Mouse (Mus musculus) thymus, adult 18-20 months (tissue): ENCODE results near the gene Chst2.

ENCODE experiments used
- DNase-seq, 2 experiments: peaks; one replicate each; pipeline ENCODE4 v3.0.0; 2022; ENCODE audit warnings: mixed read lengths in 2 of 2

Gene Chst2

DNA sequence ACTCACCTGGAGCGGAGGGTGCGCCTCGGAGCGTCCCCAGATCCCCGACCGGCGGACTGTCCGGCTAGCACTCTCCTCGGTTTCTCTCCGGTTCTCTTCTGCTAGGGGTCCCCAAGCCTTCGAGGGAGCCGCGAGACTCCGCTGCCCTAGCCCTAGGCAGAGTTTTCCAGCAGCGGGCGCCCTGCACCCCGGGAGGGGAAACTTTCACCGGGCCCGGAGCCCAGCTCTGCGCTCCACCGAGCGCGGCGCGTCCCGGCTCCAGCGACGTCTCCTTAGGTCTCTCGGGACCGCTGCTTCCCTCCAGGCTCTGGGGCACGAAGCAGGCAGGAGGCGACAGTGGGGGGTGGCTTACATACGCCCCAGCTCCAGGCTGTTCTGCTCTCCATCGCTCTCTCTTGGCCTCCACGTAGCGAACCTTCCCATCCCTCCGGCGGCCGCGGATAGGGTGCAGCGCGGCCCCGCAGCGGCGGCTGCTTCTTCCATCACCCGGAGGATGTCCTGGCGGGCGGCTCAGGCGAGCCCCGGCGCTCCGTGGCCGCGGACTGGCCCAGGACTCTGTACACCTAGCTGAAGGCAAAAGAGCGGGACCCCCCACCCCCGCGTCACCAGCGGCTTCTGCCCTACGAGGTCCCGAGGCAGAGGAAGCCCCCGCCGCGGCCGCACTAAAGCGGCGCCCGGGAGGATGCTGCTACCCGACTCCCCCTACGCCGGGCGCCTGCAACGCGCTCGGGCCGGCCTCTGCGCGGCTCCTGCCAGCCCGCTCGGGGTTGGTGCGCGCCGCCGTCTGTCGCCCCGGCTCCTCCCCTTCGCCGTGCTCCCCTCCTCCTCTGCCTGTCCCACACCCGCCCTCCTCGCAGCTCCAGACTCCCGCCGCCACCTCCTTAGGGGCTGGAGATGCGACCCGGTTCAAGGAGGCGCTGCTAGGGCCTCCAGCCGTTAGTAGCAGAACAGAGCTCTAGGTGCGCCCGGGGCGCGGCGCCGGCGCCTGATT lies at the start of gene Chst2:
TSS of gene Chst2 (minus strand) at position 152 of the 991 bp plus-strand sequence.
- DNase-seq: peak; percentile 59 to 60

GRCm38 (mm10) chr9:95451931-95452330 lies 45.4 kb upstream of the Chst2 start:
- no peak for DNase-seq

DNA sequence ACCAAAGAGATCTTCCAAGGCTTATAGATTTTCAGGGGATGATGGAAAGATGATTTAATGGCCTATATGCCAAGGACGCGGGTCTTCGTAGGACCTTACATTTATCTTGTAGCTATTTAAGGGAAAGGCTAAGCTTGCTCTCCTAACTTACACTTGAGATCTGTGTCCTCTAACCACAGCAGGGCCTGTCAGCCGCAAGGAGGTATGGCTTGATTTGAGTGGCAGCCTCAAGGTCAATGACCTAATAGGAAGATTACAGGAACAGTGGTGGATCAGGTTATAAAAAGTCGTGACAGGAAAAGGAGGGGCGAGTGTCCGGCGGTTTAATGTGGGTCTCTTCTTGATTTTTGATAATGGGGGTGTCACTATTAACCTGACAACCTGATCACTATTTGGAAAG lies 44.1 kb upstream of the Chst2 start:
- DNase-seq: no peak

DNA sequence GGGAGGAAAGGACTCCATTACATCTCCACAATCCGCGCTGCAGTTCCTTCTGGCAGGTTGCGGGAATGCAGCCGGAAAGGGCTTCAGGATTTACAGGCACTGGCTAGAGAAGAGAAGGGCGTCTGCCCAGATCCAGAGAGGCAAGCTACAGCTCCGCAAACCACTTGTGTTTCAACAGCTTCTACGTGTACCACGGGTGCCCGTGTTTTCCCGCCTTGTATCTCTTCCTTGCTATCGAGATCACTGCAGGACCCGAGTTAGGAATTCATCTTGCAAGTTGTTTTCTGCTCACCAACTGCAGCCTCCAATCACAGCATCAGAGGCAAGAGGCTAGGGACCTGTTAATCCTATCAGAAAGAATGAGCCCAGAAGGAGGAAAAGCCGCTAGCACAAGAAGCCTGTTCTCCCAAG lies 35.8 kb upstream of the Chst2 start:
- DNase-seq: no peak

GRCm38 (mm10) chr9:95437883-95438282 lies 31.4 kb upstream of the Chst2 start:
- no peak for DNase-seq

- no peak for DNase-seq
Observed at GRCm38 (mm10) chr9:95436294-95436613, 29.7 kb upstream of the Chst2 start.

DNA sequence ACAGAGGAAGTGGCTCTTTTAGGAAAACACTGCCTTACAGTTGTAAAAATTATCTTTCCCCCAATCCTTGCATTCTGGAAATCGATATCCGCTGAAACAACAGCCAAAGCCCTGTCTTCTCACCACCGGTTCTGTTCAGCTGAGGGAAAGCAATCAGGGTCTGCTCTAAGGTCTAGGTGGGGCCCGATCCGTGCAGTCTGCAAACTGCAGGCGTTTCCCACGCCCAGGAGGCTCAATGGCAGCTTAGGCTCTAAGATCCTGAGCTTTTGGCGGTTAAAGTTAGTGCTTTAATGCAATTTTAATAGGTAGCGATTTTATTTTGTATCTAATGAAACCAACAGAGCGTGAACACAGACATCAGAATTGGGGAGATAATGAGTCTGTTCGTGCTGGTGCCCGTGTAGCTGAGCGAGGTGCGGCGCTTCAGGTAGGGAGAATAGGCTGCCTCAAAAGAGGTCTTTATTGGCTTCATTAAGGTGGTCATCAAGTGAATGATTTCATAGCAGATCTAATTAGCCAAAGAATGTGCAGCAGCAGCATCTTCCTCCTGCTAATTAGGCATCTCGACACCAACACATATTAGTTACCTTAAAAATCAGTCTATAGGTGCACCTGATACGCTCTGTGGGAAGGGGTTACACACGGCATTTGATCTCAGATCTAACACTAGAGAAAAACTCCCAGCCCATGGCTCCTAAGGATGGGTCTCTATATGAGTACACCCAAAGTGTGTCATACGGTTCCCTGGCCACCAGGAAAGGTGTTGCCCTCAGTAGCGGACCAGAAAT lies 29.2 kb upstream of the Chst2 start:
- DNase-seq: no peak

DNA sequence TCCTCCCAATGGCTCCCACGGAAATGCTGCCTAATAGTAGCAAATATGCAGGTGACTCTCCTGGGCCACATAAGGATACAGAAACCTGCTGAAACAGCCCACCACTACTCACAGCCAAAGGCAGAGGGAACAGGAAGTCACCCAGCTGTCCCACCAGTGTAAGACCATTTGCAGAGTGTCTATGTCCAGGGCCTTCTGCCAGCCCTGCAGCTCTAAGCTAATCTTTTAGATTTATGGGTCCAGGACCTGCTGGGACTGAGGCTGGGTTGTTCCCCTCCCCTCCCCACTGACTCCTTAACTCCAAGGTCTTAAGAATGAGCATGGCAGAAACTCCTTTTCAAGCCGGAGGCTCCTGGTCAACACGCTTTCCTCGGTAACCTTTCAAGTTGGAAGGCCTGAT lies 21.8 kb upstream of the Chst2 start:
- DNase-seq: no peak

DNA sequence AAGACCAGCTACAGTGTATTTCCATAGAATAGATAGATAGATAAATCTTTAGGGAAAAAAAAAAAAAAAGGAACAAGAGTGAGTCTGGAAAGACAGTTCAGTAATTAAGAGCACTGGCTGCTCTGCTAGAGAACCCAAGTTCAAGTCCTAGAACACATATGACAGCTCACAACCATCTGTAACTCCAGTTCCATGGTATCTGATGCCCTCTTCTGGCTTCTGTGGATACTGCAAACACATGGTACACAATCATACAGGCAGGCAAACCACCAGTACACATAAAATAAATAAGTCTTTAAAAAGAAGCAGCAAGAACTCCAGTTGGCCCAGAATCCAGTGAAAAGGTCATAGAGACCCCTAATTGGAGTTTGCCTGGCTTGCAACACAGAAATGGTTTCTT lies 7.4 kb upstream of the Chst2 start:
- no peak for DNase-seq

- DNase-seq: no peak
Observed at GRCm38 (mm10) chr9:95412047-95412446, 5.5 kb upstream of the Chst2 start.

- peak; percentile 5 to 7 for DNase-seq
Observed at GRCm38 (mm10) chr9:95407586-95408220, 1.2 kb upstream of the Chst2 start.

DNA sequence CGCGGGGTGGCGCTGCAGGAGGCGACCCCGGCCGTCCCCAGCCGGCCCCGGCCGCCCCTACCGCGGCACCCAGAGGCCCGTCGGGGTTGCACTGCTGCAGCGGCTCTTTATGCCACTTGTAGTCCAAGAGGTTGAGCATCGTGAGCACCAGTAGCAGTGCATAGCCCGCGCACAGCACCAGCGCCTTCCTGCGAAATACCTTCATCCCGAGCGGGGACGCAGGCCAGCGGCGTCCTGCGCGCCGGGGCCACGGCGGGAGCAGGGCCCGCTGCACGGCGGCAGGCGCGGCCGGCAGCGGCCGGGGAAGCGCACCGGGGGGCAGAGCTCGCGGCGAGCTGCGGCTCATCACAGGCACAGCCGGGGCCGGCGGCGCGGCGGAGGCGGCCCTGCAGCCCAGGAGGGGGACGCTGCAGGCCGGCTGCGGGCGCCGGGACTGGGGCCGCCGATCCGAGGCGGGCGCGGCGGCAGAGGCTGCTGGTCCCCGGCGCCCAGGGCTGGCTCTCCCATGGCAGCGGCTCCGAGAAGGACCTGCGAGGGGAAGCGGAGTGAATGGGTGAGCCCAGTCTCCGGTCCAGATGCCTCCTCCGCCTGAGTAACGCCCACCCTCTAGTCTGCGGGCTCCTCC lies 464 bp downstream of the Chst2 start:
- DNase-seq: peak; percentile 4 to 5

DNA sequence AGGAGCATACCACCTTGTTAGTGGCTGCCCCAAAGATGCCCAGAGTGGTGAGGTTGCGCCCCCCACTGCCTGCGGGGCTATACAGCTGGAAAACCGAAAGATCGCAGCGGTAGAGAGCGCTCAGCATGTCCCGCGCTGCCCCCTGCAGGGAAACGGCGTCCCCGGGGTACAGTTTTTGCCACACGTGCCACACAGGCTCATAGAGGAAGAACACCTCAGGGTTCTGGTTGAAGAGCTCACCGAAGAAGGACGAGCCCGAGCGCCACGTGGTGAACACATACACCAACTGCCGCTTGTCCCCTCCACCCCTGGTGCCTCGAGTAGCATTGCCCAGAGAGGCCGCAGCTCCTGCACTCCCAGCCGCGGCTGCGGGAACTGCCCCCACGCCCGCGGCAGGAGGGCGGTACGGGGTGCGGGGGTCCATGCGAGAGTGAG lies 994 bp downstream of the Chst2 start:
- DNase-seq: peak; percentile 69 to 71

DNA sequence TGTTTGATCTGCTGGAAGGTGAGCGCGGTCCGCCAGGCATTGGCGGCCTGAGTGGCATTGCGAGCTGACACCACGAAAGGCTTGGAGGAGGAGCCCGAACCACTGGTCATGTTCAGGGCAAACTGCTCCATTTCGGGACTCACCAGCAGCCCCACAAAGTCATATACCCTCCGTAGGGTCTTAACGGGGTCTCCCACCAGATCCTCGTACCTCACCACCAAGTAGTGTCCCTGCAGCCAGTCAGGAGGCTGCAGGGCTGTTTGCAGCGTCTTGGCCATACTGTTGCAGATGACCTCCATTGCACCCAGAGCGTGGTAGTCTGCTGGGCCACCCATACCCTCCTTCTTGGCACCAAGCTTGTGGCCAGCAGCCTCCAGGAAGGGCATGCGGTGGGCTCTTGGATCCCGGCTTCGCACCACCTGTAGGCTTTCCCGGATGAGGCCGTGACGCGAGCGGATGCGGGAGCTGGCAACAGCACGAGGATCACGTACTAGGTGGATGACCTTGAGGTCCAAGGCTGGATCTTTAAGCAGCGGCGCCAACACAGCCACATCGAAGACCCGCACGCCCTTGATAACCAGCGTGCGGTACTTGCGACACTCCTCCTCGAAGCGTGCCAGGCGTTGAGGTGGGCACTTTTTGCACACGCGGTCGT lies 1.6 kb downstream of the Chst2 start:
- no peak for DNase-seq

GRCm38 (mm10) chr9:95401686-95402085 lies 4.8 kb downstream of the Chst2 start:
- DNase-seq: no peak

DNA sequence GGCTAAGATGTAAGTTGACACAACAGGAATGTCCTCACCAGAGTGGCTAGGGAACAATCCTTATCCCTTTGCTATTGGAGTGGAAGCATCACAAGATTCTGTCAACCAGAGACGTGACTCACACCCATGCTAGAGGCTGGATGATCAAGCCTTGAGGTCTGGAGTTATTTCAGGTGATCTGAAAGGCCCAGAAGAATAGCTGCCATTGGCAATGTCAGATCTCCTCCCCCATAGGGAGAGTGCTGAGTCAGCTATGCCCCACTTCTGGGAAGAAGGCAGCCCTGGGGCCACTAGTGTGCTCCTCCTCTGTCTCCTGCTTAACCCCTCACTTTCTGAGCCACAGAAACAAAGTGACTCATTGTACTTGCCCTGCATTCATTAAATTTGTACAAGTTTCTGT lies 14.5 kb downstream of the Chst2 start:
- DNase-seq: no peak

DNA sequence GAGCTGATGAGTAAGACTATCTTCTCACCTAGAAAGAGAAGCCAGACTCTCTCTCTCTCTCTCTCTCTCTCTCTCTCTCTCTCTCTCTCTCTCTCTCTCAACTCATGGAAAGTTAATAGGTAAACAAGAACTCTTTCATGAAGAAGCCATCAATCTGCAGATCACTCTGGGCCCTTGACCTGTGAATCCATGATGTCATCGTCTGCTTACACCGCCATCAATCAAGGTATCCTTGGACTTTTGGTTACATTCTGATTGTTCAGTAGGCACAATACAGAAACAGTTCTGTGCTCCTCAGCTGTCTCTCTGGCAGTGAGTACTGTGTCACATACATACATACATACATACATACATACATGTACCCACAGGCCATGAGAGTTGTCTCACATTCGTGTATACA lies 16.6 kb downstream of the Chst2 start:
- no peak for DNase-seq

- no peak for DNase-seq
Observed at GRCm38 (mm10) chr9:95387881-95388380, 18.6 kb downstream of the Chst2 start.

DNA sequence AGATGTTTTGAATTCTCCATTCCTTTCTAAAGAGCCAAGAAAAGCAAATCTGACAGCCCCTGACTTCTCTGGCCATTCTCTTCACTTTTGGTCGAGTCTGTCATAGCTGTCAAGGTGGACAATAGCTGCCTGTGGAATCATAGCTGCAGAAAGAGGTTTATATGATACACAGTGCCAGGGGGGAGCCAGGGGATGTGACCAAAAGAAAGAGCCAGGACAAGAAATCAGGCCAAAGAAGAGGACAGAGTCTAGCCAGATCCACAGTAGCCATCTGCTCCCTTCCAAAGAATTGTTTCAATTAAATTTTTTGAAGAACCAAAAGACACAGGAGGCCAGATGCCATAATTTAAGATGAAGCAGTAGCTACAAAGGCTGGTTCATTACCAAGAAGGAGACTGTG lies 30.6 kb downstream of the Chst2 start:
- DNase-seq: no peak

DNA sequence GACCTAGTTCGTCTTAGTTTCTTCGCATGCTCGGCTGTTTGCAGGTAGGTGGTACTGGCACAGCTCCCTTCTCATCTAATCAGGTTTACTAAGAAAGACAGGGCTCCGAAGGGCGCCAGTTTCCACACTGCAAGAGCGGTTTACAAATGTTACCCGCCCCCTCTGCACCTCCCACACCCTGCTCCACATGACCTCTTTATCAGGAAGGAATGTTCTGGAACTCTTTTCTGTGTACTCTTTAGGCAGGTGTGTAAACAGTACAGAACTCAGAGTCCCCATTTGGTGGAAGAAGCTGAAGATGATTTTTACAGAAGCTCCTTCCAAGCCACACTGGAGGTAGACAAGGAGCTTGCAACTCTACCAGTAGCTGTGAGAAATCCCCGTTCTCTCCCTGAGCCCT lies 31.2 kb downstream of the Chst2 start:
- no peak for DNase-seq

- no peak for DNase-seq
Observed at GRCm38 (mm10) chr9:95373741-95374140, 32.8 kb downstream of the Chst2 start.

DNA sequence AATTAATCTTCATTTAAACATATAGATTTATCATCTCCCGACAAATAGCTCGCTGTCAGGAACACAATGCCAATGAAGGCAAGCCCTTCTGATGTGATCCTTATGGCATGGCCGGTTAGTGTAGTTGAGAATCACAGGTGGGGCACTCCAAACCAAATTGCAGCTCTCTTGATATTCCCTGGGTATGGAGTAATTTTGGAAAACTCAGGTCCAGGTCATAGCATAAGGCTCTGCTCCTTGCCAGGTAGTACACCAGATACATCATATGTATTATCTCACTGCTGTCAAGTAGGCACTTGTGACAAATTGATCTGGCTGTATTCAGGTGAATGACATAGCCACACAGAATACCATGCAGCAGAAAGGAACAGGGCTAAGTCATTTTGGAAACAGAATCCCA lies 40.6 kb downstream of the Chst2 start:
- no peak for DNase-seq
